Mouse (Mus musculus) heart, embryonic 12.5 days (tissue): ENCODE measurements at regions not wholly inside any gene's neighbourhood (a gene's known extent, or its start where the extent isn't known, plus 50 kb on each side); places are given as distances from the start of the nearest gene placed in this dataset.
"Not testable (repeated sequence)": the region's sequence is repeated elsewhere in the genome, so short reads cannot be mapped to it uniquely, and the experiment has no call there.

Source experiments
- ATAC-seq: fragments of 200-750 bp; cut with Nextera tagmentation; 2 replicates; pipeline ENCODE4 v1.8.0; 2017; ENCODE audit warnings: moderate TSS enrichment, moderate library complexity; ENCODE audit not compliant: insufficient number of reproducible peaks, low FRiP score
- H3K27ac ChIP-seq: fragments of 300-500 bp; sonication (generic); 2 replicates; pipeline ENCODE4 v1.5.1; 2016; ENCODE audit warnings: mild to moderate bottlenecking, moderate library complexity; ENCODE audit not compliant: poor library complexity, severe bottlenecking
- H3K27me3 ChIP-seq: fragments of 300-500 bp; sonication (generic); replicated peaks from 2 replicates; pipeline ENCODE4 v1.6.1; 2016; ENCODE audit warnings: mild to moderate bottlenecking, moderate library complexity
- H3K36me3 ChIP-seq: fragments of 300-500 bp; sonication (generic); 2 replicates; pipeline ENCODE4 v1.6.1; 2016; ENCODE audit warnings: mild to moderate bottlenecking, moderate library complexity
- H3K4me1 ChIP-seq: fragments of 300-500 bp; sonication (generic); replicated peaks from 2 replicates; pipeline ENCODE4 v1.6.1; 2016; ENCODE audit warnings: mild to moderate bottlenecking
- H3K4me2 ChIP-seq: fragments of 300-500 bp; sonication (generic); 2 replicates; pipeline ENCODE4 v1.6.1; 2016; ENCODE audit warnings: mild to moderate bottlenecking, moderate library complexity
- H3K4me3 ChIP-seq: fragments of 300-500 bp; sonication (generic); 2 replicates; pipeline ENCODE4 v1.5.1; 2016; ENCODE audit warnings: mild to moderate bottlenecking
- H3K9ac ChIP-seq: fragments of 300-500 bp; sonication (generic); 2 replicates; pipeline ENCODE4 v1.6.1; 2016; ENCODE audit warnings: mild to moderate bottlenecking, moderate library complexity
- H3K9me3 ChIP-seq: fragments of 300-500 bp; sonication (generic); replicated peaks from 2 replicates; pipeline ENCODE4 v1.6.1; 2016; ENCODE audit warnings: mild to moderate bottlenecking, moderate library complexity
- WGBS: fragments of 180-500 bp; shearing (Covaris S2); methylation state at CpG from one replicate; pipeline ENCODE4 v1.1.7; 2016; 5-methylcytosine and 5-hydroxymethylcytosine counted together

DNA sequence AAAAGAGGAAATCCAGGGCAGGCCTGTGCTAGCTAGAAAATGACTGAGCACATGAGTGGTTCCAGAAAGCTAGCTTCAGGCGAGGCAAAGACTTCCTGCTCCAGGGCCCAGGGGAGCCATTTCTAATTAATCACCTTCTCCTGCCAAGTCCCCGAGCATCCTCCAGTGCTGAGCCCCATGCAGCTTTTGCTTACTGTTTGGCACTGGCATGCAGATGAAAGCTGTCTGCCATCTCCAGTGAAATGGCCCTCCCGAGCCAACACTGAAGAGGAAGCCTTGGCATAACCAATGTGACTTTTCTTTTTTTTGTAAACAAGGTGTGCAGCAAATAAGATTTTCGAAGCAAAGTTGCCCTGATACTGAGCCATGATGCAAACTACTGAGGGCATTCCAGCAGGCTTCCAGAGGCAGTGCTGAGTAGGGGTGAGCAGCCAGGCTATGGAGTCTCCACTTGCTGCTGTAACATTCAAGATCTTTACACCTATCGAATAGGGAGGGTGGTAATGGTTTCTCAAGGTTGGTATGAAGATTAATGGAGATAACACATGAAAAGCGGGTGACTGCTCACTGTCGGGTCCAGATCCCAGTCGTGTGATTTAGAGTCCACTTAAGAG lies 125.4 kb upstream of the Immp2l start:
- H3K4me3 ChIP-seq: no peak overlapping the region
- H3K9me3 ChIP-seq: no peaks in the 10 kb centered on the region
- no peak overlapping the region for H3K27ac ChIP-seq
- no peak overlapping the region for H3K9ac ChIP-seq
- no peaks in the 10 kb centered on the region for H3K4me1 ChIP-seq
- WGBS: 69% methylated on average over 8 of the region's 8 CpGs
- ATAC-seq: no peak
- H3K27me3 ChIP-seq: no peaks in the 10 kb centered on the region
- H3K36me3 ChIP-seq: no peaks in the 10 kb centered on the region
- no peak overlapping the region for H3K4me2 ChIP-seq

- Histone ChIP-seq H3K4me3 (no peak overlapping the region), H3K27ac (no peak overlapping the region), H3K9ac (no peak overlapping the region), H3K4me2 (no peak overlapping the region), H3K36me3 (no peaks in the 10 kb centered on the region), H3K27me3 (no peaks in the 10 kb centered on the region), H3K4me1 (peaks cover 3% of the 10 kb centered on the region; the same call in 1 of the 2 replicates), H3K9me3 (peaks cover 3% of the 10 kb centered on the region; the same call in 1 of the 2 replicates)
- WGBS: 76% methylated on average over 1 of the region's 1 CpGs
- no peak for ATAC-seq
Measured at GRCm38 (mm10) chr12:40905650-40906338, 118.1 kb upstream of the Immp2l start.

- no peak for ATAC-seq
- no peaks in the 10 kb centered on the region for H3K36me3 ChIP-seq
Measured at GRCm38 (mm10) chr12:40906807-40907206, 117.1 kb upstream of the Immp2l start.

GRCm38 (mm10) chr12:40908809-40909795 lies 114.8 kb upstream of the Immp2l start:
- no peak for ATAC-seq
- Histone ChIP-seq H3K4me2 (no peak overlapping the region), H3K27me3 (no peaks in the 10 kb centered on the region), H3K4me3 (no peak overlapping the region), H3K4me1 (peaks cover 3% of the 10 kb centered on the region; the same call in 1 of the 2 replicates), H3K9me3 (peaks cover 3% of the 10 kb centered on the region; the same call in 1 of the 2 replicates), H3K27ac (no peak overlapping the region), H3K36me3 (no peaks in the 10 kb centered on the region), H3K9ac (no peak overlapping the region)
- WGBS: 47% methylated on average over 9 of the region's 9 CpGs

More at GRCm38 (mm10) chr12:40906807-40907206, 117.1 kb upstream of the Immp2l start:
- no peaks in the 10 kb centered on the region for H3K27me3 ChIP-seq
- no peak overlapping the region for H3K4me3 ChIP-seq
- no peak overlapping the region for H3K9ac ChIP-seq
- H3K27ac ChIP-seq: no peak overlapping the region
- H3K4me2 ChIP-seq: no peak overlapping the region
- H3K9me3 ChIP-seq: peaks cover 3% of the 10 kb centered on the region; the same call in 1 of the 2 replicates
- 74% methylated on average over 2 of the region's 2 CpGs for WGBS
- peaks cover 3% of the 10 kb centered on the region; the same call in 1 of the 2 replicates for H3K4me1 ChIP-seq

DNA sequence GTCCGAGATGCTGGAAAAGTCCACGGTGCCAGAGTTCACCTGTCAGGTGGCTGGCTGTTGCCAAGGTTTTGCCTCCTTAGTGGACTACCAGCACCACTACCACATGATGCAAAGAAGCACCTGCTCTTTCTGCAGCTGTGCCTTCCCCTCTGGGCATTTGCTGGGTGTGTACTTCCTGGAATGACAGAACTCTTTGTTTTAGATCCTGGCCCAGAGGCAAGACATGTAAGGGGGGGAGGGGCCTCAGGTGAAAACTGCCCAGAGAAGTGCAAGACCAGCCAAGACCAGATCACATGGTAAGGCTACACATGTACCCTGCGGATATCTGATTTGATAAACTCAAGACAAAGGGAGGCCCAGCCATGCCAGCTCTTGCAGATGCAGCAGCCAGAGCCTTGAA lies 106.4 kb upstream of the Immp2l start:
- no peaks in the 10 kb centered on the region for H3K27me3 ChIP-seq
- H3K9me3 ChIP-seq: no peaks in the 10 kb centered on the region
- H3K36me3 ChIP-seq: no peaks in the 10 kb centered on the region
- no peak overlapping the region for H3K4me3 ChIP-seq
- WGBS: 86% methylated on average over 3 of the region's 3 CpGs
- H3K27ac ChIP-seq: no peak overlapping the region
- H3K4me2 ChIP-seq: no peak overlapping the region
- ATAC-seq: no peak
- H3K9ac ChIP-seq: no peak overlapping the region
- 0 out of 2 replicates have a peak, but pooled peaks cover 4% of the 10 kb centered on the region for H3K4me1 ChIP-seq

- WGBS: 41% methylated on average over 1 of the region's 1 CpGs
- H3K36me3 ChIP-seq: no peaks in the 10 kb centered on the region
- ATAC-seq: no peak
Measured at GRCm38 (mm10) chr12:40921988-40922387, 101.9 kb upstream of the Immp2l start.

GRCm38 (mm10) chr12:40926681-40927080 lies 97.2 kb upstream of the Immp2l start:
- ATAC-seq: no peak
- no peak overlapping the region for H3K9ac ChIP-seq
- H3K4me2 ChIP-seq: no peak overlapping the region
- no peak overlapping the region for H3K4me3 ChIP-seq
- no peaks in the 10 kb centered on the region for H3K9me3 ChIP-seq
- H3K27ac ChIP-seq: no peak overlapping the region
- H3K4me1 ChIP-seq: no peaks in the 10 kb centered on the region
- WGBS: 81% methylated on average over 1 of the region's 1 CpGs
- H3K36me3 ChIP-seq: no peaks in the 10 kb centered on the region
- no peaks in the 10 kb centered on the region for H3K27me3 ChIP-seq

More at GRCm38 (mm10) chr12:40921988-40922387, 101.9 kb upstream of the Immp2l start:
- H3K4me3 ChIP-seq: no peak overlapping the region
- H3K9me3 ChIP-seq: no peaks in the 10 kb centered on the region
- 0 out of 2 replicates have a peak, but pooled peaks cover 4% of the 10 kb centered on the region for H3K4me1 ChIP-seq
- H3K9ac ChIP-seq: no peak overlapping the region
- no peak overlapping the region for H3K4me2 ChIP-seq
- H3K27me3 ChIP-seq: no peaks in the 10 kb centered on the region
- no peak overlapping the region for H3K27ac ChIP-seq

DNA sequence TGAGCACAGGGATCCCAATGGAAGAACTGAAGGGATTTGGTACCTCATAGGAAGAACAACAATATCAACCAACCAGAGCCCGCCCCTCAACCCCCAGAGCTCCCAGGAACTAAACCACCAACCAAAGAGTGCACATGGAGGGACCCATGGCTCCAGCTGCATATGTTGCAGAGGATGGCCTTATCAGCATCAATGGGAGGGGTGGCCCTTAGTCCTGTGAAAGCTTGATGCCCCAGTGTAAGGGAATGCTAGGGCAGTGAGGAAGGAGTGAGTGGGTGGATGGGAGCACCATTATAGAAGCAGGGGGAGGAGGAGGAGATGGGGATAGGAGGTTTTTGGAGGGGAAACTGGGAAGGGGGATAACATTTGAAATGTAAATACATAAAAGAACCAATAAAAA lies 94.5 kb upstream of the Immp2l start:
- H3K4me1 ChIP-seq, ATAC-seq: not testable (repeated sequence)
- 88% methylated on average over 1 of the region's 1 CpGs for WGBS

GRCm38 (mm10) chr12:40935098-40935759 lies 88.7 kb upstream of the Immp2l start:
- H3K4me1 ChIP-seq: no peaks in the 10 kb centered on the region
- 78% methylated on average over 2 of the region's 2 CpGs for WGBS
- no peak overlapping the region for H3K4me3 ChIP-seq
- H3K36me3 ChIP-seq: no peaks in the 10 kb centered on the region
- no peaks in the 10 kb centered on the region for H3K9me3 ChIP-seq
- no peak overlapping the region for H3K27ac ChIP-seq
- H3K9ac ChIP-seq: no peak overlapping the region
- H3K4me2 ChIP-seq: no peak overlapping the region
- ATAC-seq: peak; percentile 48; the same call in 1 of the 2 replicates
- no peaks in the 10 kb centered on the region for H3K27me3 ChIP-seq

More for the DNA sequence above, 94.5 kb upstream of the Immp2l start:
- not testable (repeated sequence) for H3K9ac ChIP-seq, H3K4me3 ChIP-seq, H3K27me3 ChIP-seq, H3K9me3 ChIP-seq, H3K27ac ChIP-seq, H3K36me3 ChIP-seq, H3K4me2 ChIP-seq

GRCm38 (mm10) chr12:40937037-40937436 lies 86.9 kb upstream of the Immp2l start:
- H3K27me3 ChIP-seq: no peaks in the 10 kb centered on the region
- H3K4me3 ChIP-seq: no peak overlapping the region
- no peaks in the 10 kb centered on the region for H3K9me3 ChIP-seq
- no peak for ATAC-seq
- 73% methylated on average over 4 of the region's 4 CpGs for WGBS
- no peak overlapping the region for H3K4me2 ChIP-seq
- no peaks in the 10 kb centered on the region for H3K36me3 ChIP-seq
- H3K27ac ChIP-seq: no peak overlapping the region
- no peaks in the 10 kb centered on the region for H3K4me1 ChIP-seq
- H3K9ac ChIP-seq: no peak overlapping the region
